Mouse (Mus musculus): ENCODE results near the gene Capn2. TPM values are rescaled to one million over a fixed set of nuclear protein-coding genes. Genes with fewer than 3 reads are reported as not detected.

Gene Capn2
- polyA plus RNA-seq, 1 experiment = 9.8 TPM

GRCm38 (mm10) chr1:182527921-182528858 lies 10.8 kb upstream of the Capn2 start:
- DNase-seq (ENCODE audit: low read depth, low spot score) = no peak
- WGBS = 14% methylated on average over 19 of the region's 19 CpGs

DNA sequence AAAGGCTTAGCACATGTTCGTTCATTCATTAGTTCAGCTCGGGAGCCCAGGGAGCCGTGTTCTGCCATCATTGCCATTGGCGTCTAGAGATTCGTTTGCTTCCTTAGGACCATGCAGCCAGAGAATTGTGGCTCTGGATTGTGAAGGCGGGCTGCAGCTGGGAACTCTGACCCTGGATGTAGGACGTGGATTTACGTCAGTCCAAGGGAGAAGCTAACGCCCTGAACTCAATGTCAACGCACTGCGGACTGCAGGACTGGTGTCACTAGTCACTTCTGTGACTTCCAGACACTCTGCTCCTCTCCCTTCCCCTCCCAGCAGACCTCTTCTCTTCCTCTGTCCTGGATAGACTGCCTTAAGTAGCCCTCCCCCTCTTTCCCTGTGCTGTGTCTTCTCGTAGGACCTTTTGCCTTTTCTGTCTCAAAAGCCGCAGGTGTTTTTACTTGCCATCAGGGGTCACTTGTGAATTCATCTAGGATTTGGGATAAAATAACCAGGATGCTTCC lies 9.9 kb upstream of the Capn2 start:
- 60% methylated on average over 13 of the region's 13 CpGs for WGBS
- no peak for DNase-seq (ENCODE audit: low read depth, low spot score)

DNA sequence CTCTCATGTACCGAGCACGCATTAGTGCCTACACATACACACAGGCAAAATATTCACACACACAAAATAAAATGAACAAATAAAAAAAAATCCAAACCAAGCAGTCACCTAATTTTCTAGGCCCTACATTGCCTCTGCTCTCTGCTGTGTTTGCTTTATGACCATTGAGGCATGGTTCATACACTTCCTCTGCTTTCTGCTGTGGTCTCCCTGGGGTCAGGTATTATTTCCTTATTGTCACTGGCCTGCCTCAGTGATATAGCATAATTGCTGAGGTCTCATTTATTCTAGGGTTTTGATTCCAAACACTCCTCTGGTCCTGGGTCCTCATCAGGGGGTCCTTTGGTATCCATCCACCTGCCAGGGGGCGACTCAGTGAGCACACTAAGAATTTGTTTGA lies 8.2 kb upstream of the Capn2 start:
- DNase-seq (ENCODE audit: low read depth, low spot score) = no peak
- WGBS = 97% methylated on average over 3 of the region's 3 CpGs

GRCm38 (mm10) chr1:182523692-182524091 lies 6.3 kb upstream of the Capn2 start:
- WGBS = 89% methylated on average over 3 of the region's 3 CpGs
- DNase-seq (ENCODE audit: low read depth, low spot score) = no peak

DNA sequence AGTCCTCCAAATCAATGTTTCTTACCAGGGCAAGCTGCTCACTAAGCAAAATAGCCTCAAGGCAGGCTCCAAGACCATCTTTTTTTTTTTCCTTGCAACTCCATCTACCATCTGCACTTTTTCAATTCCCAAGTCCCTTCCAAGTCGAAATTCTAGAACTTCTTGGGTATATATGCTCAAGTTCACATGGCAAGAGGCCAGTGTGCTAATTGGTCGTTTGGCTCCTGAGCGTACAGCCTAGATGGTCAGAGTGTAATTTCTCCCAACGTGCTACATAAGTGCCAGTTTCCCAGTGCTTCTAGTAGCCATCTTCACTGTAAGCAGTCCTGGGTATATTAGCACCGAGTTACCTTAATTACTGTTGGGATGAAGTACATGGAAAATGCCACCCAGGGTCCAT lies 5.6 kb upstream of the Capn2 start:
- DNase-seq (ENCODE audit: low read depth, low spot score) = no peak
- 65% methylated on average over 5 of the region's 5 CpGs for WGBS

- 85% methylated on average over 8 of the region's 8 CpGs for WGBS
- no peak for DNase-seq (ENCODE audit: low read depth, low spot score)
Observed at GRCm38 (mm10) chr1:182520938-182521500, 3.6 kb upstream of the Capn2 start.

- DNase-seq (ENCODE audit: low read depth, low spot score) = no peak
- 36% methylated on average over 14 of the region's 14 CpGs for WGBS
Observed at GRCm38 (mm10) chr1:182520091-182520937, 2.9 kb upstream of the Capn2 start.

GRCm38 (mm10) chr1:182519341-182519740 lies 1.9 kb upstream of the Capn2 start:
- DNase-seq (ENCODE audit: low read depth, low spot score) = no peak
- WGBS = 70% methylated on average over 5 of the region's 5 CpGs

- WGBS = 77% methylated on average over 6 of the region's 6 CpGs
- no peak for DNase-seq (ENCODE audit: low read depth, low spot score)
Observed at GRCm38 (mm10) chr1:182518811-182519210, 1.4 kb upstream of the Capn2 start.

DNA sequence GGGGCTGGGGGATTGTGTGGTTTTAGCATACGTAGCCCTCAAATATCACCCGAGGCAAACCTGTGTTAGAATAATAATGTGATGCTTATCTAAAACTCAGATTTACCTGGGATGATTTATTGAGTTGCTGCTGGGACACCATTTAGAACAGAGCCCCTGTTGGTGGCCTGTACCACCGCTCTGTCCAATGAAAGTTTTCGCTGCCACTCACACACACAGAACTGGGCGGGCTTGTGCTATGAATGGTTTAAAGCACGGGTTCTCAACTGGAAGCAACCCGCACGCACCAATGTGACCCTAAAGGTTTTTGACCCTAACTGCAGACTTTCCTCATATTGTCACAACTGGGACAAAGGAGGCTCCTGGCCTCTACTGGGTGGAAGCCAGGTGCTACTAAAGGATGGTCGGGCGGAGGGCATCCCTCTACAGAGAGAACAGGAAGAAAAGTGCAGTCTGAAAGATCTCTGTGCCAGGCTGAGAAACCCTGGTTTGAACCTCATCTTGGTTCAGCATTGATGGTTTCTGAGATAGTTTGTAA lies 804 bp upstream of the Capn2 start:
- 85% methylated on average over 10 of the region's 10 CpGs for WGBS
- DNase-seq (ENCODE audit: low read depth, low spot score) = no peak

DNA sequence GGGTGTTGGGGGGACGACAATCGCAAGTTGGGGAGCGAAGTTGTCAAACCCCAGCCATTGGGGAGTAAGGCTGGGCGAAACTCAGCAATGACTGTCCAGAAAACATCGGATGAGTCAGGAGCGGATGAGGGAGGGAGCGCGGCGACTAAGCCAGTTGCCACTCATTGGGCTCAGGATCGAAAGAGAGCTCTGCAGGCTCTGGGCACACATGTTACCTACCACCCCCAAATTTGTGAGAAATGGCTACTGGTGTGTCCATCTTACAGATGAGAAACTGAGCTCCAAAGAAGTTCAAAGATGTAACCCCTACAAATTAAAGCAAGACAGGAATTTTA lies 236 bp upstream of the Capn2 start:
- 1% methylated on average over 10 of the region's 10 CpGs for WGBS
- no peak for DNase-seq (ENCODE audit: low read depth, low spot score)

DNA sequence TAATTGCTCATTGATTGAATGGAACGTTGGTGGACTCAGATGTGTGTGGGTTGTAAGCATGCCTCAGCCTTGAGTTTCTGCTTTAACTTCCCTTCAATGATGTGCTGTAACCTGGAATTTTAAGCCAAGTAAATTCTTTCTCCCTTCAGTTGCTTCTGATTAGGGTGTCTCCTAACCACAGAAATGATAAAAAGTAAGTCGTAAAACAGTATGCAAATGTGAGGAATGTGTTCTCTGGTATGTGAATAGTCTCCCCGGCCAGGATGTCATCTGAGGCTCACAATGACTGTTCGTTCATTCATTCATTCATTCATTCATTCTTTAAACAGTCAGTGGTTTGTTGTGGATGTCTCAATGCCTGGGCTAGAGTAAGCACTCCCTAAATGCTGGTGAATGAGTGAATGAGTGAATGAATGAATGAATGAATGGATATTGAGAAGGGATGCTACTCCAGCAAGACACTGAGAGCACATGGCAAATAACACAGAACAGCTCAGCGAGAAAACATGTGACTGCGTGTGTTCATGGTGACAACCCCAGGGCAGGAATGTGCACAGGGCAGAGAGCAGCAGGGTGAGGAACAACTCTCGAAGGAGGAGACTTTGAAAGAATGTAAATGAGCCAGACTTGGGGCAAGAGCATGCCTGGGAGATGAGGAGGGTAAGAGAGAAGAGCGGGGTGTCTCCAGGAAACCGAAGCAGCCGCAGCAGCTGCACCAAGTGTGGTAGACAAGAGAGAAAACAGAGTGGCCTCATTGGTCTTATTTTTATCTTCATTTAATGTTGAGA lies 2.4 kb downstream of the Capn2 start:
- DNase-seq (ENCODE audit: low read depth, low spot score) = no peak
- WGBS = 71% methylated on average over 10 of the region's 10 CpGs

DNA sequence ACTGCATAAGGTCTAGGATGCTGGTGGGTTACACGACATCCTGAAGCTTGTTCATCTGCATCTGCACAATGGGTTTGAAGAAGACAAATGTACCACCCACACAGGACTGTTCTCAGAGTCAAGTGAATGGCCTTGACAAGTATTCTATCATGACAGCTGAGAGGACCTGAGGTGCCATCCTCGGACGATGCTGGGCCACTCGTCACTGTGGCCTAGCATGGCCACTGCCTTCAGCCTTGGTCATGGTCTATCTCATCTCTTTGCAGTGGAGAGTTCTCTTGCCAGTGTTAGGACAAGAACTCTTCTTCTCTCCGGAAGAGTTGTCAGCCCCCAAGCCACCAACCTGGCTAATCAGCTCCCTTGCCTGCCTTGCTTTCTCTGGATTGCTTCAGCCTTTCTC lies 3.7 kb downstream of the Capn2 start:
- 92% methylated on average over 5 of the region's 5 CpGs for WGBS
- DNase-seq (ENCODE audit: low read depth, low spot score) = no peak

DNA sequence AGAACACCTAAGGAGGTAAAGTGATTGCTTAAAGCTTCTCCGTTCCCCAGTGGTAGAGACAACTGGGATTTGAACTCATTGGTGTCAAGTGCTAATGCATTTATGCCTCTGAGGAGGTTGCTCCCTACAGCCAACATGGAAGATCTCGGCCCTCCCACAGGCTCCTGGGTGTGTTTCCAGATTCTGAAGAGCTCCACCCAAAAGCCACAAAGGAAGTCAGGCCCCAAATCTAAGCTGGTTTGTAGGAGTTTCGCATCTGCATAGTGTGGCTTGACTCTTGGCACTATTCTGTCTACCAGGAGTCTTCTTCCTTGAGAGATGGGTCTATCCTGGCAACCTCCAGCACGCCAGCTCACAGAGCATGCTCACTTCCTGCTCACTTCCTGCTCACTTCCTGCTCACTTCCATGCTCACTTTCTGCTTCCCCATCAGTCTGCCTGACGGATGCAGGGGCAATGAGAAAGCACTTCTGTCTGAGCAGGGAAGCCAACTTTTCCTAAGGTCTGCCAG lies 4.5 kb downstream of the Capn2 start:
- DNase-seq (ENCODE audit: low read depth, low spot score) = no peak
- WGBS = 81% methylated on average over 5 of the region's 5 CpGs

DNA sequence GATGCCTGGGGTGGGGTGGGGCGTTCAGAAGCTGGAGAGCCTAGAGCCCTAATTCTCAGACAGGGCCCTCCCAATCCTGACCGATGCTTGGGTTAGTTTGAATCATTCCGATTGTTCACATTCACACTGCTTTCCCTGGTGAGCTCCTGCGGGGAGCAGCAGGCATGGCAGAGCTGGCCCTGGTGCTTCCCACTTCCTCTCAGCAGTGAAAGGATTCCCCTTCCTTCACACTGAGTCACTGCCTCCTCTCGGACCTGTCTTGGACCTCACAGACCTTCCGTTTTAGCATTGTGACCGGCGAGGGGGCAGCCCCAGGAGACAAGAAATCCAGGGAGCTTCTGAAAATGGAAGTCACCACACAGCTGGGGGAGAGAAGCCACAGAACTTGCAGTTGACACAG lies 5.6 kb downstream of the Capn2 start:
- WGBS = 70% methylated on average over 8 of the region's 8 CpGs
- no peak for DNase-seq (ENCODE audit: low read depth, low spot score)

DNA sequence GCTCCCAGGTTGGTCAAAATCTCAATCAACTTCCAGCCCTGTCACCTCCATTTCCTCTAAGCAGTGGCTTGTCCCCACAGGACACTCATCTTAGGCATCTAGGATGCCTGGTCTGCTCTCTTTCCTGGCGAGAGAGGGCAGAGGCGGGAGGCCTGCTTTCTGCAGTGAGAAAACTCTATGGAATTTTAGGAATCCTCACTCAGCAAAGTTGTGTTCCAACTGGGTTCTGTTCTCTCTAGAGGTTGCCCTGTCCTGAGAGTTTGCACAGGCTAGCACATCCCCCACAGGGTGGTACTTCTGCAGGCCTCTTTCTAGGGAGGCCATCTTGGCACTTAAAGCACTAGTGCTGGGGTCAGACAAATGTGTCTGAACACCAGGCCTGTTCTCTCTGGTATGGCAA lies 6.3 kb downstream of the Capn2 start:
- DNase-seq (ENCODE audit: low read depth, low spot score) = no peak

DNA sequence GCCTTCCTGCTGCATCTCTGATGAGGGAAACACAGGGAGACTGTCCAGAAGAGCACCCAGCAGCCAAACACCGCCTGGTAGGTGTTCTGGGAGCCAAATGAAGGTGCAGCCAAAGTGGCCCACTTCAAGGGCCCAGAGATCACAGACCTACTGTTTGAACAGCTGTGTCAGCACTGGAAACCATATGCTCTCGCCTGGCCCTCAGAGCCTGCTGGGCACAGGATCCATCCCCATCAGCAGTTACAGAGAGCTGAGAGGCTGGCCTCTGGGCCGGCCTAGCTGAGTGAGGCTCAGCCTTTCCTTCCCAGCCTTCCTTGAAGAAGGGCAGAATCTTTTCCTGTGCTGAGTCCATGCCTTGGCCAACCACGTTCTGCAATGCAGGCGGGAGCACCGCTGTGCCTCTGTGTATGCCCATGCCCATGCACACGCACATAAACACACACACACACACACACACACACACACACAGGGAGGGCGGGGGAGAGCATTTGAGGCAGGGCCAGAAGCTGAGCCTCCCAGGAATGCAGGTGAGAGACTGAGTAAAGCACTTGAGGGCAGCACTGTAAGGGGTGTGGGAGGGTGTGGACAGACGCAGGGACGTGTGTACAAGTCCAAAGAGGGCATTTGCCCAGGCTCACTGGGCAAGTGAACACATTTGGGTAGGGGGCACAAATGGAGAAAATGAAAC lies 8.2 kb downstream of the Capn2 start:
- no peak for DNase-seq (ENCODE audit: low read depth, low spot score)
- 23% methylated on average over 10 of the region's 10 CpGs for WGBS

More for the DNA sequence above, 6.3 kb downstream of the Capn2 start:
- 83% methylated on average over 2 of the region's 2 CpGs for WGBS

DNA sequence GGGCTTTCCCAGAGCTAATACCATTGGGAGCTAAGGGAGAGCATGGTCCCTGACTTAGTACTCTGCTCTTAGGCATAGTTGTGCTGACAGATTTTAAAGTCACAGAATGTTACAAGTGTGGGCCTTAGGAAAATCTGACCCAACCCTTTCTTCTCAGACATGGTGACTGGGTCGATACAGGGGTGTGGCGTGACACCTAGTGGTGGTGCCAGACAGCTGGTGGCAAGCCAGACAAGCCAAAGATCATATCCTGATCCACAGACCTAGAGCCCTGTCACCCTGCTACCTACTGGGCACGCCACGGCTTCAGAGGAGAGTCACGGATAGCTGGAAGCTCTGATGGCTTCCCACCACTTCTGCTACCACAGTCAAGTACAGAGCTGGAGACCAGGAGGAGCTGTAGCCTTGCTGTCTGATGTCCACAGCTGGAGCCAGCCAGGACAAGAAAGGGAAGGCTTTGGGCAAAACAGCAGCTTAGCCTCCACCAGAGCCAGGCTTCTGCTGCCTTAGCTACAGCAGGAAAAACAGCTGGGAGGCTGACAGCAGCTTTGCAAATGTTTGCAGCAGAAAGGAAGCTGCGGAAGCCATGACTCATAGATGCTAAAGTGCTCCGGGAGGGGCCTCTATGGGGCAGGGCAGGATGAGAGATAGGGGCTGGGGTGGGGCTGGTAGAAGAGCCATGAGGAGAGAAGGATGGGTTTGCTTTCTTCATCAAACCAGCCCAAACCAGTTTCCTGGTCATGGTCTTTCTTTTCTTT lies 11.0 kb downstream of the Capn2 start:
- no peak for DNase-seq (ENCODE audit: low read depth, low spot score)
- WGBS = 6% methylated on average over 7 of the region's 7 CpGs
